ENCODE assay signal across 21 mouse cellular contexts in genomic region chr4:83316718-83317117, GRCm38 (mm10). TPM values are rescaled to one million over a fixed set of nuclear protein-coding genes. Genes with fewer than 3 reads are reported as not detected.
A peak's percentile ranks its signal among the peaks of the same experiment; 100 is the strongest.
DNase-seq lines count a peak whose midpoint lies in the region; TF ChIP-seq lines count a peak whose summit lies in the region.
"Had no signal": no experiment of that assay in that cellular context is flagged by ENCODE, and none has a peak within 500 bp of the region (broad histone marks: within the 10 kb centered on the region; RNA-seq: fewer than 3 reads in every experiment).

No protein-coding gene starts in this region.

- no peak for TF ChIP-seq EP300 in MEL (IDR thresholded peaks at IDR 0.05; ENCODE audit: low read depth in 1 of 2, low read length in 2 of 2)

- no peaks in the 10 kb centered on the region for H3K9me3 ChIP-seq in MEL (replicated peaks; ENCODE audit: insufficient read depth, low read length)
- H3K9me3 ChIP-seq: forebrain, embryonic 12.5 days; hindbrain, embryonic 13.5 days; liver, embryonic 12.5 days had no signal

- 29% methylated on average over 3 of the region's 3 CpGs for WGBS in small intestine, adult 2 months

- H3K27ac ChIP-seq in MEL (ENCODE audit: control insufficient read depth, low read depth, low read length): no peak overlapping the region
- peak overlapping the region; percentile 82 for H3K27ac ChIP-seq in small intestine, adult 2 months (ENCODE audit: insufficient read depth, low read depth, low read length)
- H3K27ac ChIP-seq: forebrain, embryonic 12.5 days; hindbrain, embryonic 13.5 days; kidney, postnatal 0 days; left cerebral cortex, adult 2 months; liver, embryonic 12.5 days had no signal

- no peak overlapping the region for H3K4me3 ChIP-seq in MEL (ENCODE audit: control insufficient read depth in 1 of 2, insufficient read depth in 1 of 2, low read depth in 2 of 2, low read length in 2 of 2)
- no peak overlapping the region for H3K4me3 ChIP-seq in small intestine, adult 2 months (ENCODE audit: low read depth, low read length)
- H3K4me3 ChIP-seq: forebrain, embryonic 12.5 days; hindbrain, embryonic 13.5 days; left cerebral cortex, adult 2 months; liver, embryonic 12.5 days had no signal

- H3K9ac ChIP-seq in MEL (ENCODE audit: control insufficient read depth, low read depth, low read length, poor library complexity, severe bottlenecking): no peak overlapping the region
- H3K9ac ChIP-seq: forebrain, embryonic 12.5 days; hindbrain, embryonic 13.5 days; liver, embryonic 12.5 days had no signal

- DNase-seq in heart, adult 11 months: peak; percentile 90
- DNase-seq in heart, adult 18-20 months: no peak
- DNase-seq in thymus, postnatal 14 days: peak; percentile 15
- DNase-seq in thymus, postnatal 4 days: no peak
- DNase-seq in MEL (ENCODE audit: low read depth, low spot score): peak; percentile 25
- no peak for DNase-seq in layer of hippocampus, postnatal 10 days (ENCODE audit: low spot score in 2 of 2)
- DNase-seq in MN1 (ENCODE audit: low spot score): no peak
- DNase-seq: adrenal gland, postnatal 10 days; cerebellum, adult 9-11 months; gastrocnemius, postnatal 14 days; heart, postnatal 10 days; left cerebral cortex, postnatal 4 days; lung, adult 2 months; lung, postnatal 36 days; right cerebral cortex, adult 18-20 months had no signal

- TF ChIP-seq POLR2A in MEL (IDR thresholded peaks at IDR 0.05; ENCODE audit: control insufficient read depth in 1 of 2, insufficient read depth in 1 of 2, low read depth in 1 of 2, low read length in 2 of 2, poor library complexity in 1 of 2): no peak
- TF ChIP-seq POLR2A in small intestine, adult 2 months (IDR thresholded peaks at IDR 0.05; ENCODE audit: low read depth, low read length): no peak

- peaks cover 12% of the 10 kb centered on the region for H3K79me2 ChIP-seq in MEL (ENCODE audit: control insufficient read depth, insufficient read depth, low read length, poor library complexity)

- H3K4me1 ChIP-seq in MEL (ENCODE audit: control insufficient read depth in 1 of 2, insufficient read depth in 2 of 2, low read length in 2 of 2): peaks cover 9 to 19% of the 10 kb centered on the region in 2 experiments
- H3K4me1 ChIP-seq in small intestine, adult 2 months (ENCODE audit: control insufficient read depth, insufficient read depth, insufficient read length, low read length): peaks cover 40% of the 10 kb centered on the region
- H3K4me1 ChIP-seq: forebrain, embryonic 12.5 days had no signal

- no peak for TF ChIP-seq CTCF in MEL (IDR thresholded peaks at IDR 0.05 in 2 of 3, conservative IDR thresholded peaks at IDR 0.05 in 1 of 3; ENCODE audit: control insufficient read depth in 1 of 3, insufficient read depth in 1 of 3, low read depth in 2 of 3, low read length in 3 of 3, poor library complexity in 1 of 3, severe bottlenecking in 1 of 3)
- no peak for TF ChIP-seq CTCF in small intestine, adult 2 months (IDR thresholded peaks at IDR 0.05; ENCODE audit: extremely low read depth, insufficient read length, insufficient replicate concordance, low read depth, low read length)

- no peak for TF ChIP-seq RAD21 in MEL (IDR thresholded peaks at IDR 0.05; ENCODE audit: low read depth, low read length)

- H3K27me3 ChIP-seq in MEL (ENCODE audit: control insufficient read depth in 1 of 2, insufficient read depth in 2 of 2, low read length in 2 of 2): no peaks in the 10 kb centered on the region
- H3K27me3 ChIP-seq in small intestine, adult 2 months (ENCODE audit: control insufficient read depth, insufficient read depth, low read length): no peaks in the 10 kb centered on the region

- H3K36me3 ChIP-seq in MEL (ENCODE audit: control insufficient read depth in 1 of 2, insufficient read depth in 2 of 2, low read length in 2 of 2): peaks cover 0 to 16% of the 10 kb centered on the region in 2 experiments; a peak in 2 of 4 replicates
- H3K36me3 ChIP-seq in small intestine, adult 2 months (ENCODE audit: control insufficient read depth, insufficient read depth, low read length): no peaks in the 10 kb centered on the region
- H3K36me3 ChIP-seq: forebrain, embryonic 12.5 days; hindbrain, embryonic 13.5 days; liver, embryonic 12.5 days had no signal

TF ChIP-seq in MEL, 35 proteins besides CTCF, POLR2A, EP300 and RAD21:
- no peak for TF ChIP-seq BHLHE40 (IDR thresholded peaks at IDR 0.05; ENCODE audit: borderline replicate concordance, low read depth, low read length)
- TF ChIP-seq MXI1 (IDR thresholded peaks at IDR 0.05; ENCODE audit: low read depth, low read length): no peak
- no peak for TF ChIP-seq E2F4 (IDR thresholded peaks at IDR 0.05; ENCODE audit: borderline replicate concordance, low read depth, low read length)
- TF ChIP-seq MAX (IDR thresholded peaks at IDR 0.05; ENCODE audit: low read length): no peak
- no peak for TF ChIP-seq POLR2AphosphoS2 (IDR thresholded peaks at IDR 0.05; ENCODE audit: low read length)
- TF ChIP-seq CHD2 (IDR thresholded peaks at IDR 0.05; ENCODE audit: low read length): no peak
- no peak for TF ChIP-seq ETS1 (IDR thresholded peaks at IDR 0.05; ENCODE audit: low read depth, low read length)
- no peak for TF ChIP-seq MAFK (IDR thresholded peaks at IDR 0.05; ENCODE audit: borderline replicate concordance, low read depth, low read length)
- no peak for TF ChIP-seq ZMIZ1 (IDR thresholded peaks at IDR 0.05; ENCODE audit: low read depth, low read length)
- TF ChIP-seq SIN3A (IDR thresholded peaks at IDR 0.05; ENCODE audit: low read length): no peak
- TF ChIP-seq MAZ (IDR thresholded peaks at IDR 0.05; ENCODE audit: low read depth, low read length): no peak
- no peak for TF ChIP-seq UBTF (IDR thresholded peaks at IDR 0.05; ENCODE audit: borderline replicate concordance, insufficient read depth, low read depth, low read length)
- TF ChIP-seq USF2 (IDR thresholded peaks at IDR 0.05; ENCODE audit: borderline replicate concordance in 1 of 2, insufficient read depth in 1 of 2, low read depth in 1 of 2, low read length in 2 of 2): no peak
- no peak for TF ChIP-seq POLR2AphosphoS5 (IDR thresholded peaks at IDR 0.05; ENCODE audit: borderline replicate concordance, low read depth, low read length)
- TF ChIP-seq JUND (IDR thresholded peaks at IDR 0.05; ENCODE audit: low read depth, low read length): no peak
- TF ChIP-seq ZKSCAN1 (IDR thresholded peaks at IDR 0.05; ENCODE audit: low read depth, low read length): no peak
- no peak for TF ChIP-seq ELF1 (IDR thresholded peaks at IDR 0.05; ENCODE audit: low read depth, low read length)
- no peak for TF ChIP-seq TAL1 (IDR thresholded peaks at IDR 0.05; ENCODE audit: low read length)
- no peak for TF ChIP-seq ZNF384 (IDR thresholded peaks at IDR 0.05; ENCODE audit: low read depth, low read length)
- TF ChIP-seq NELFE (IDR thresholded peaks at IDR 0.05; ENCODE audit: low read depth, low read length): no peak

RNA-seq across cellular contexts. Expression of gene Ttc39b, which starts 7.3 kb away (rescaled TPM):
- total RNA-seq in heart, adult 18-20 months (2021): 10 to 100 TPM; 14.8 to 20.9 TPM
- 11.3 and 16.1 TPM in 2 replicates for total RNA-seq in MEL (2012; rRNA removed)
- polyA plus RNA-seq in MEL (2012; ENCODE audit: insufficient read depth in 1 of 2, insufficient read length in 2 of 2, low read depth in 1 of 2, low replicate concordance in 2 of 2, missing spikeins in 1 of 2): 100 to 1,000 TPM in 1 of 2 experiments, 10 to 100 TPM in 1; 21.1 to 109 TPM
- polyA plus RNA-seq in small intestine, adult 2 months (2012; rRNA removed): 1.4 and 1.9 TPM in 2 replicates
- 10 to 100 TPM; 26.1 to 28.9 TPM for total RNA-seq in layer of hippocampus, postnatal 10 days (2021)

Comparison
In these comparisons a context has a peak if more than half of its experiments do, and no peak if none do; other contexts are left out.
1. DNase-seq: peak in heart, adult 11 months (single experiment), thymus, postnatal 14 days (single experiment) and MEL (single experiment); none in heart, adult 18-20 months (0 of 2), thymus, postnatal 4 days (single experiment), layer of hippocampus, postnatal 10 days (0 of 2) and MN1 (single experiment).